Mouse (Mus musculus): ENCODE measurements around the gene Dhcr24. TPM values are rescaled to one million over a fixed set of nuclear protein-coding genes. Genes with fewer than 3 reads are reported as not detected.
A peak's percentile ranks its signal among the peaks of the same experiment; 100 is the strongest.

Gene Dhcr24
- polyA plus RNA-seq, 1 experiment from 2014 or later: 4.6 TPM

DNA sequence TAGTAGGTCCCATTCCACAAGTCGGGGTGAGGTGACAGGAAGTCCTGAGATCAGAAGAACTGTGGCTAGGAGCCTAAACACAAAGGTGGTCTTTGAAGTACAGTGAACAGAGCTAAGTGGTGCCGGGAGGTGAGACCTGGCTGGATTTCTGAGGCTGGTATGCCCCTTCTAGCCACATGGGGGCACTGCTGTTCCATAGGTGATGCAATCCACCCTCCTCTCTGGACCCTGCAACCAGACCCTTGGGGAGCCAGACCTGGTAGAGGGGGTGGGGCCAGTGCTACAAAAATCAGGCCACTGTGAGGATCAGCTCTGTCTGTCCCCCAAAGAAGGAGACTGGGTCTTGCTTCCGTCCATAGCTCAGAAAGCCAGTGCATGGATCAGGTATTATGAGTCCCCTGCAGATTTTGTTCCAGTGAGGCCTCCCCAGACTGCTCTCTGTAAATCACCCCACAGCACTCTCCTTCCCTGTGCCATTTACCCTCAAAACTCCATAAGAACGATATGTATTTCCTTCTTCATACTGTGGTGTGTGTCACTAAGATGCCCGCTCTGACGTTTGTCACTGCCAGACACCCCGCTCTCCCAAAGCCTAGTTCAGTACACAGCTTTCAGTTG, 53.5 kb downstream of the Dhcr24 start:
- 46% methylated on average over 7 of the region's 7 CpGs for WGBS
- no peak overlapping the region for H3K4me2 ChIP-seq
- peak; percentile 54 for ATAC-seq (replicated peaks; ENCODE audit: low FRiP score)
- H3K36me3 ChIP-seq: no peaks in the 10 kb centered on the region
- H3K9ac ChIP-seq: no peak overlapping the region
- H3K27me3 ChIP-seq: peaks cover 20% of the 10 kb centered on the region
- H3K4me3 ChIP-seq (replicated peaks): no peak overlapping the region
- H3K27ac ChIP-seq: no peak overlapping the region
- peaks cover 13% of the 10 kb centered on the region for H3K4me1 ChIP-seq
- H3K9me3 ChIP-seq (replicated peaks): no peaks in the 10 kb centered on the region

DNA sequence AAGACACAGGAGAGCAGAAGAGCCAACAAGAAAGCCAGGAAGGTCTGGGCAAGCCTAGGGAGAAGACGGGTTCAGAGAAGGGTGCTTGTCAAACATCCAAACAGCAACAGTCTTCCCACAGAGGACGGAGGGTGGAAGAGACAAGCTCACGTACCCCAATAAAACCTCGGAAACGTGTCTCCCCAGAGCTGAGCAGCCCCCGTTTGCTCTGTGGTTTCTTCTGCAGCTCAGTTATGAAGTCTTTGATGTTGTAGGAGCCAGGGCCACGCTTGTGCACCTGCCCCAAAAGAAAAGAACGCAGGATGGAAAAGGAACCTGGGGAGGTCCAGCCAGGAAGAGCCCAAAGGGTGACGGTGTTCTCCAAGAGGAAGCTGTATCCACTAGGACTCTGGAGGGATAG, 54.0 kb downstream of the Dhcr24 start:
- no peak overlapping the region for H3K9ac ChIP-seq
- H3K4me1 ChIP-seq: peaks cover 13% of the 10 kb centered on the region
- ATAC-seq (replicated peaks; ENCODE audit: low FRiP score): no peak
- no peak overlapping the region for H3K4me2 ChIP-seq
- no peaks in the 10 kb centered on the region for H3K36me3 ChIP-seq
- H3K4me3 ChIP-seq (replicated peaks): no peak overlapping the region
- WGBS: 78% methylated on average over 9 of the region's 9 CpGs
- H3K27me3 ChIP-seq: peaks cover 24% of the 10 kb centered on the region
- no peaks in the 10 kb centered on the region for H3K9me3 ChIP-seq (replicated peaks)
- no peak overlapping the region for H3K27ac ChIP-seq

DNA sequence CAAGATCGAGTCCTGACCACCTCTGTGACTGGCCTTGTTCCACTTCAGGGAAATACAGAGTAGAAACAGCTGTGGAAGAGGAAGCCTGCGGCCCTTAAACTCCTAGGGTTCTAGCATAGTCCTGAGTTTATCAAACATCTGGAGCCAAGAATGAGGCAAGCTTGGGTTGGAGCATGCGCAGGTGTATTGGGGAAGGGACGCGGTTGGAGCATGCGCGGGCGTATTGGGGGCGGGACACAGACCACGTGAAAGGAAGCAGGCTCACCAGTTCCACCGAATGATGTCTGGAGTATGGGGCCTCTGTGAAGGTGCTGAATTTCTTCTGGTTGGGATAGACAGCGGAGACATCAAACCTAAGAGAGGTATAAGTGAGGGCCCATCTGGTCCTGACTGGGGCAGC, 54.8 kb downstream of the Dhcr24 start:
- Histone ChIP-seq H3K4me1 (peaks cover 13% of the 10 kb centered on the region), H3K36me3 (no peaks in the 10 kb centered on the region), H3K9me3 (replicated peaks) (no peaks in the 10 kb centered on the region), H3K4me3 (replicated peaks) (no peak overlapping the region), H3K9ac (no peak overlapping the region), H3K27me3 (peaks cover 27% of the 10 kb centered on the region), H3K4me2 (no peak overlapping the region), H3K27ac (no peak overlapping the region)
- ATAC-seq (replicated peaks; ENCODE audit: low FRiP score): no peak
- WGBS: 84% methylated on average over 12 of the region's 12 CpGs

DNA sequence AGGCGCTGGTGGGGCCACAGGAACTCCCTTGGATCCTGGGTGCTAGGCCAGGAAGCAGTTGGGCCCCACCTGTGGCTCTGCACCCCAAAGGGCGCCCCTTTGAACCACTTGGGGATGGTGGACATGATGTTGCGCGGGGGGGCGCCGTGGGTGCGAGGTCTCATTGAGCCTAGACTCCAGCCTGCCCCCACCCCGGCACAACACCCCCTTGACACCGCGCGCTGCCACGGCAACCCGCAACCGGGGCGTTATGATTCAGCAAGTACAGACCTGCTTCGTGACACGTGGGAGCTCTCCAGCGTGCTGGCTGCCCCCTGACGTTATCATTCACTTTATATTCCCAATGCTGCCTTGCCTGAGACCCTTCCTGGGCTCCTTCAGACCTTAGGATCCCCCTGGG, 56.2 kb downstream of the Dhcr24 start, which contains the start of gene Lexm:
Gene Lexm, minus strand, starts transcription at position 186 of the 400 bp plus-strand sequence.
- no peaks in the 10 kb centered on the region for H3K9me3 ChIP-seq (replicated peaks)
- peak; percentile 27; the same call in 1 of the 2 replicates for ATAC-seq (replicated peaks; ENCODE audit: low FRiP score)
- no peak within 1 kb of the TSS for H3K27ac ChIP-seq
- H3K4me2 ChIP-seq: peak within 1 kb of the TSS; percentile 59
- H3K4me3 ChIP-seq (replicated peaks): peak within 1 kb of the TSS; percentile 21; the same call in 1 of the 2 replicates
- peaks cover 15% of the 10 kb centered on the region for H3K4me1 ChIP-seq
- under 1% methylated on average over 19 of the region's 19 CpGs for WGBS
- no peaks in the 10 kb centered on the region for H3K36me3 ChIP-seq
- H3K9ac ChIP-seq: no peak within 1 kb of the TSS
- peaks cover 40% of the 10 kb centered on the region for H3K27me3 ChIP-seq

DNA sequence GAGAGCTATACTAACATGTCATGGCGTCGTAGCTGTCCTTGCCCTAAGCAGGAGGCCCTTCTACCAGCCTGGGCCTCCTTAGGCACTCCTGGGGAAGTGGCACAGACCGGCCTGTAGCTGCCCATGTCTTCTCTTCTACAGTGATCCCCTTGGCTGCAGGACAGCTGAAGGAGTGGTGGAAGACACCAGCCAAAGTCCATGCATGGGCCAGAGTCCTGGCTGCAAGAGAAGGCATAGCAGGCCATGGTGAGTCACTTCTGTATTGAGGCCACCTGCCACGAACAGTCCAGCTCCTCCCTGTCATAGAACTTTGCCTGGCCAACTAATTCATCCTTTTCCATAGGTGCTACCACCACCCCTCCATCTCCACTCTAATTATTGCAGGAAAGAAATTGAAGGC, 58.1 kb downstream of the Dhcr24 start:
- no peak for ATAC-seq (replicated peaks; ENCODE audit: low FRiP score)
- 85% methylated on average over 4 of the region's 4 CpGs for WGBS

DNA sequence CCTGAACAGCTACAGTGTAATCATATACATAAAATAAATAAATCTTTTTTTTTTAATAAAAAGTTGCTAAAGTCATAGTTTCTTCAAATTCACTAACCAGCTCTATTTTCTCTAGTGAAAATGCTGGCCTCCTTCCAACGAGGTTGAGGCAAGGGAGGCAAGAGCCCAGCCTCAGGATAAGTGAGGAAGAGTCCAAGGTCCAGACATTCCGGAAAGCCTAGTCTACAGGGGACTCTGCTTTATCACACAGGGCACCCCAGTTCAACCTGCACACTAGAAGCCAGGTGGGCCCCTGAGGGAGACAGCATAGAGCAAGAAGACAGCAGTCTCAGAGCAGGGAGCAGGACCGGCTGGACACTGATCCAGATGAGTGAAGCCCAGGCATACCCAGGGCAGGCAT, 60.6 kb downstream of the Dhcr24 start:
- no peak overlapping the region for H3K9ac ChIP-seq
- no peak overlapping the region for H3K4me2 ChIP-seq
- peaks cover 20% of the 10 kb centered on the region for H3K4me1 ChIP-seq
- no peak overlapping the region for H3K27ac ChIP-seq
- H3K4me3 ChIP-seq (replicated peaks): no peak overlapping the region
- H3K27me3 ChIP-seq: peaks cover 66% of the 10 kb centered on the region
- ATAC-seq (replicated peaks; ENCODE audit: low FRiP score): no peak
- no peaks in the 10 kb centered on the region for H3K9me3 ChIP-seq (replicated peaks)
- 76% methylated on average over 3 of the region's 3 CpGs for WGBS
- H3K36me3 ChIP-seq: no peaks in the 10 kb centered on the region

More for the DNA sequence above, 58.1 kb downstream of the Dhcr24 start:
- peaks cover 24% of the 10 kb centered on the region for H3K4me1 ChIP-seq
- no peak overlapping the region for H3K9ac ChIP-seq
- no peak overlapping the region for H3K4me2 ChIP-seq
- no peak overlapping the region for H3K27ac ChIP-seq
- no peak overlapping the region for H3K4me3 ChIP-seq (replicated peaks)
- H3K27me3 ChIP-seq: peaks cover 56% of the 10 kb centered on the region
- no peaks in the 10 kb centered on the region for H3K9me3 ChIP-seq (replicated peaks)
- no peaks in the 10 kb centered on the region for H3K36me3 ChIP-seq

DNA sequence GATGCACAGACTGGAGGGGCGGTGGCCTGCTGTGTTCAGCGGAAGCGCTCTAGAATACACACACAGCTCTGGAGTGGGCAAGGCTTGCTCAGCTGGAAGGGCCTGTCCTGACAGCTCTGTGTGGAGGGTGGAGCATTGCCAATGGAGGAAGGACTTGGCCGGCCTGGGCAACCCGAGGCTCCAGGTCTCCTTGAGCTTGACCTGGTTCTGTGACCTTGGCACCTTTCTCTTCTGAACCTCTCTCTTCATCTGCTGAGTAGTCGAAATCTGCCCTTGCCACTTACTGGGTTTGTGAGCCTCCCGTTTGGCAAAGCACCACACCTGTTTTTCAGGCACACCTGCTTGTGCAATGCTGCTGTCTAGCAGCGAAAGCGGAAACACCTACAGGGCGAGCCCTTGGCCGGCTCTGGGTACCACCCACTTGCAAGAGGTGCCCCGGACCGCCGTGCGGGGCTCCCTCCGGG, 61.2 kb downstream of the Dhcr24 start, which contains the start of gene Ttc22:
Gene Ttc22, plus strand, starts transcription at position 403 of the 464 bp plus-strand sequence.
- Histone ChIP-seq H3K4me2 (peak within 1 kb of the TSS; percentile 46), H3K4me3 (replicated peaks) (peak within 1 kb of the TSS; percentile 13), H3K36me3 (no peaks in the 10 kb centered on the region), H3K4me1 (peaks cover 17% of the 10 kb centered on the region), H3K27ac (no peak within 1 kb of the TSS), H3K27me3 (peaks cover 64% of the 10 kb centered on the region), H3K9me3 (replicated peaks) (no peaks in the 10 kb centered on the region), H3K9ac (no peak within 1 kb of the TSS)
- no peak for ATAC-seq (replicated peaks; ENCODE audit: low FRiP score)
- 21% methylated on average over 16 of the region's 16 CpGs for WGBS

DNA sequence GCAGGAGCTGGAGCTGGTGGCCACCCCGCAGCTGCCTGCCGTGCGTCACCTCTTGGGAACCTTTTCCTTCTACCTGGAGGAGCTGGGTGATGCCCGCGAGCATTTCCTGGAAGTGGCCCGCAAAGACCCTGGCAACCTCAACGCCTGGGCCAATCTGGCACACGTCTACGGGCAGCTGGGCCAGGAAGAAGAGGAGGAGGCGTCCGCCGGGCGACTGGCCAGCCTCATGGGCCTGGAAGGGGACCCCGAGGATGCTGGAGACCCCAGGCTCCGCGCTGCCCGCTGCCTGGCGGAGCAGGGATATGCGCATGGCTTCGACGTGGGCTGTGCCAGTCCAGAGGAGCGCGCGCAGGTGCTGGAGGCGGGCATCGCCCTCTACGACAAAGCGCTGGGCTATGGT, 61.9 kb downstream of the Dhcr24 start:
- 32% methylated on average over 28 of the region's 28 CpGs for WGBS
- H3K9ac ChIP-seq: no peak overlapping the region

DNA sequence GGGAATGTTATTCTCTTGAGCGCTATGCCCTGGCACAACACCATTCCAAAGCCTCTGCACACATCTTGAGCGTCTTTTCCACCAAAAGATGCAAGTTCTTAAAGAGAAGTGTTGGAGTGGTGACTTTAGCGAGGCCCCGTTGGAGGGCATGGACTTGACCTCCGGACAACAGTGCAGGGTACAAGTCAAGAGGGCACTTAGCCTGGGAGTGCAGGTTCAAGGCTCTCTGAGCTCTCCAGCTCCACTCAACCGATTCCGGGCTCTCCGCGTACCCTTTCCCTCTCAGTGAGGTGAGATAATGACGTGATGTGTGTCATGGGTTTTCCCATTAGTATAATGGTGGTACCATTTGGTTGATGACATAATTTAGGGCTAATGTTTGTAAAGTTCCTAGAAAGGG, 63.4 kb downstream of the Dhcr24 start:
- Histone ChIP-seq H3K9me3 (replicated peaks) (no peaks in the 10 kb centered on the region), H3K9ac (no peak overlapping the region), H3K4me3 (replicated peaks) (no peak overlapping the region), H3K4me2 (no peak overlapping the region), H3K36me3 (no peaks in the 10 kb centered on the region), H3K27ac (no peak overlapping the region), H3K4me1 (peaks cover 23% of the 10 kb centered on the region), H3K27me3 (peaks cover 62% of the 10 kb centered on the region)
- no peak for ATAC-seq (replicated peaks; ENCODE audit: low FRiP score)
- 90% methylated on average over 10 of the region's 10 CpGs for WGBS

More for the DNA sequence above, 61.9 kb downstream of the Dhcr24 start:
- Histone ChIP-seq H3K27ac (no peak overlapping the region), H3K4me3 (replicated peaks) (peak overlapping the region; percentile 13), H3K36me3 (no peaks in the 10 kb centered on the region), H3K9me3 (replicated peaks) (no peaks in the 10 kb centered on the region), H3K4me1 (peaks cover 11% of the 10 kb centered on the region), H3K4me2 (peak overlapping the region; percentile 46), H3K27me3 (peaks cover 62% of the 10 kb centered on the region)
- no peak for ATAC-seq (replicated peaks; ENCODE audit: low FRiP score)

DNA sequence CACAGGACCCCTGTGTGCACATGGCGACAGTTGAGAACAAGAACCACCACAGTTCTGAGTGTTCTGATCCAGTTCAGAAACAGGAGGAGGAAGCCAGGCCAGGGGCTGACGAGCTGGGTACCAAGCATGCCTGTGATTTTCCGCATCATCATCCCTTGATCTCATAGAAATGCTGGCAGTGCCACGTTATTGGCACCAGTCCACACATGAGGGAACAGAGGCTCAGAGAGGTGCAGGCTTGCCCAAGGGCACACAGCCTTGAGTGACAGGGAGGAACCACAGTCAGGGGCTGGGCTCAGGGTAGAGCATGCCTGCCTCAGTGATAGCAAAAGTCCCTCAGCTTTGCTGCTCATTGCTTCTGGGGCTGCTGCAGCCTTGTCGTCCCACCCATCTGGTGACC, 67.0 kb downstream of the Dhcr24 start:
- H3K36me3 ChIP-seq: no peaks in the 10 kb centered on the region
- no peak overlapping the region for H3K4me2 ChIP-seq
- WGBS: 87% methylated on average over 5 of the region's 5 CpGs
- H3K27ac ChIP-seq: no peak overlapping the region
- H3K27me3 ChIP-seq: peaks cover 34% of the 10 kb centered on the region
- no peak for ATAC-seq (replicated peaks; ENCODE audit: low FRiP score)
- H3K4me1 ChIP-seq: peaks cover 42% of the 10 kb centered on the region
- no peak overlapping the region for H3K9ac ChIP-seq
- no peak overlapping the region for H3K4me3 ChIP-seq (replicated peaks)
- H3K9me3 ChIP-seq (replicated peaks): no peaks in the 10 kb centered on the region

DNA sequence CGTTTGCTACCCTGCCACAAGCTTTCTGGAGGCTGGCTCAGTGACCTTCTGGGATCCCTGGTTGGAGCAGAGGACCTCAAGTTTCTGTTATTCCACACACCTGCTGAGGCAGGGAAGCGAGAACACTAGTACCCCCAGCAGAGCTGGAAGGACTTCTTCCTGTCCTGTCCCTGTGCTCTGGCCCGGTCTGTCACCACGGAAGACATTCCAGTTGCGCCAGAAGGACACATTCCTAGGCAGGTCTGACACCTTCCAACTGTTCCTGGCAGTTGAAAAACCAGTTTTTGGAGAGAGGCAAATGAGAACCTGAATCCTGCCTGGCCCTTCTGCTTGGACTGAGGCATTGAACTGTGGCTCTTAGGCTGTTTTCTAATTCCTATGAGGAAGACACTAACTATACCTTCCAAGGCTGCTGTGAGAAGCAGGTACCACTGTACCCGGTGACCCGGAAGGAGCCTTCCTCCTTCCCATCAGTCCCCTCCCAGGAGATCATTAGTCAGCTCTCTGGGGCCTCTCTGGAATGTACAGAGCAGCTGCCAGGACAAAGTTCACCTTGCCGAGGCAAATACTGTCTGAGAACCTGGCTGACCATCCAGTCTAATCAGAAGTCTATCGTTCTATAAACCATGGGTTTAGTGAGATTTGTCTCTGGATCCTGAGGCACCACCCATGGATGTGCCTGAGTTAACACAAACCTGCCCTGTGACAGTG, 68.0 kb downstream of the Dhcr24 start:
- WGBS: 36% methylated on average over 9 of the region's 9 CpGs
- no peak for ATAC-seq (replicated peaks; ENCODE audit: low FRiP score)
- H3K4me2 ChIP-seq: no peak overlapping the region

DNA sequence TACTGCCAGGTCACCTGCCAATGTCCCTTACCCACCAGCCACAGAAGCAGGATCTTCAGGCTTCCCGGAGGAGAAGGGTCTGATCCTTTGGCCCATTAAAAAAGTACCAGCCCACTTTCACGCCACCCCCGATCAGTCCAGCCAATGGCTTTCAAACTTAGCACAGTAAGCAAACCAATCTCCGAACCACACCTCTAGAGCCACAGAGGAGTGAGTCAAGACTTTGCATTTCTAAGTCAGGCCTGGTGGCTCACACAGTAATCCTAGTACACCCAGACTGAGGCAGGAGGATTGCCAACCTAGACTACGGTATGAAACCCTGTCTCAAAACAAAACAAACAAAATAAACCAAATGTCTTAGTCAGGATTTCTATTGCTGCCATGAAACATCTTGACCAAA, 68.5 kb downstream of the Dhcr24 start:
- Histone ChIP-seq H3K4me2 (no peak overlapping the region), H3K36me3 (no peaks in the 10 kb centered on the region), H3K4me3 (replicated peaks) (no peak overlapping the region), H3K4me1 (peaks cover 57% of the 10 kb centered on the region), H3K9me3 (replicated peaks) (no peaks in the 10 kb centered on the region), H3K27me3 (peaks cover 18% of the 10 kb centered on the region), H3K9ac (no peak overlapping the region), H3K27ac (peak overlapping the region; percentile 63)
- ATAC-seq (replicated peaks; ENCODE audit: low FRiP score): no peak
- 60% methylated on average over 5 of the region's 5 CpGs for WGBS

More for the DNA sequence above, 68.0 kb downstream of the Dhcr24 start:
- Histone ChIP-seq H3K27ac (peak overlapping the region; percentile 63), H3K4me1 (peaks cover 51% of the 10 kb centered on the region), H3K9me3 (replicated peaks) (no peaks in the 10 kb centered on the region), H3K9ac (no peak overlapping the region), H3K36me3 (no peaks in the 10 kb centered on the region), H3K27me3 (peaks cover 24% of the 10 kb centered on the region), H3K4me3 (replicated peaks) (no peak overlapping the region)

All from kidney, embryonic 15.5 days (tissue).